Mouse (Mus musculus) megakaryocyte, adult 5-6 weeks (primary cell): ENCODE data around the gene Rpap3. TPM values are rescaled to one million over a fixed set of nuclear protein-coding genes. Genes with fewer than 3 reads are reported as not detected.
A peak's percentile ranks its signal among the peaks of the same experiment; 100 is the strongest.

ENCODE experiments used
- ATAC-seq: 2 replicates; pipeline ENCODE4 v1.8.0; 2016; ENCODE audit warnings: mild to moderate bottlenecking, inconsistent platforms; ENCODE audit not compliant: poor library complexity, severe bottlenecking
- total RNA-seq, 2 experiments: library from RNA; stranded (forward) in 1 of 2; stranded (reverse) in 1 of 2; fragments of 153-499, 151-499 nt in 1 of 2; fragments of 221-1000, 200-1000 nt in 1 of 2; gene quantifications; 2 replicates each; pipeline versions ENCODE4 v1.2.3 to v1.2.4; 2015 to 2017

Rpap3 gene
- total RNA-seq (2015) (6.8 and 7.9 TPM in 2 replicates), total RNA-seq (2017) (10.8 and 12.8 TPM in 2 replicates)

- ATAC-seq: peak; percentile 97
Observed at GRCm38 (mm10) chr15:97705211-97706050, at the start of gene Rpap3. Rpap3 (minus strand) TSS chr15:97705825.

DNA sequence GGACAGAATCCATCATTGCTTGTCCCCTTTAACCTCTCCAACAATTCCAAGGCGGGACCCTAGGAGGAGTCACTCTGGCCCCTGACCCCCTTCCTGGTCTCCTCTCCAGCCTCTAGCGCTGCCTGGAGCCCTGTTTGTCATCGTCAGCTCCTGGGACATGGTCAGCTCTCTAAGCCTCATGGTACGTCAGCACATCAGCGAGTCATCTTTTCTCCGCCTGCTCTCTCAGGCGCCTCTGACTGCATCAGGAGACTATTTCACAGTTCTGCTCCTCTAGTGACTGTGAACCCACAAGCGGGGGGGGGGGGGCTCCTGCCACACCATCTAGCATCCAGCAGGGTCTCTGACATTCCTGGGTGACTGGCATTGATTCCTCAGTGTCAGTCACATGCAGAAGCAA, 49.7 kb upstream of the Rpap3 start:
- ATAC-seq: no peak

DNA sequence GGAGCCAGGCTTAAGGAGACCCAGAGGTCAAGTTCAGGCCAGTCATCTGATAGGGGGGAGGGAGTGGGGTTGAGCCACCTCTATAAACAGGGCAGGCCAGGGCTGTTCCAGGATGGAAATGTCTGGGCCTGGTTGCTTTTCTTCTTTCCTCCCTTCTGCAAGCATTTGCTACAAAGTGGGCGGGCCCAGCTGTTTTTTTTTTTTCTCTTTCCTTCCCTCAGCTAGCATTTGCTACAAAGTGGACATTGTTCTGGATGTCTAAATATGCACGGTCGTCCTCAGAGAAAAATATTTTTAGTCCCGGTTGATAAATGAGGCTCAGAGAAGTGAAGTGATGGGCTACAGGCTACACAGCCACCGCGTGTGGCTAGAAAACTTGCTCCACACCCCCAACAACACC, 48.9 kb upstream of the Rpap3 start:
- ATAC-seq: no peak

DNA sequence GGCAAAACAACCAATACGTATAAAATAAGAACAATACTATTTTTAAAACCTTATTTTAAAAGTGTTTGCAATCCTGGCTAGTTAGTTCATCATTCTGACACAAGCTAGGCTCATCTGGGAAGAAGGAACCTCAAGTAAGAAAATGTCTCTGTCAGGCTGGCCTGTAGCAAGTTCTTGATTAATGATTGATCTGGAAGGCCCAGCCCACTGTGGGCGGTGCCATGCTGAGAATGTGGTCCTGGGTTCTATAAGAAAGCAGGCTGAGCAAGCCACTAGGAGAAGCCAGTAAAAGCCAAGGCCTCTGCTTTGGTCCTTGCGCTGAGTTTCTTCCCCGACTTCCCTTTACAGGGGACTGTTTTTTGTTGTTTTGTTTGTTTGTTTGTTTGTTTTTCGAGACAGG, 46.9 kb upstream of the Rpap3 start:
- no peak for ATAC-seq

DNA sequence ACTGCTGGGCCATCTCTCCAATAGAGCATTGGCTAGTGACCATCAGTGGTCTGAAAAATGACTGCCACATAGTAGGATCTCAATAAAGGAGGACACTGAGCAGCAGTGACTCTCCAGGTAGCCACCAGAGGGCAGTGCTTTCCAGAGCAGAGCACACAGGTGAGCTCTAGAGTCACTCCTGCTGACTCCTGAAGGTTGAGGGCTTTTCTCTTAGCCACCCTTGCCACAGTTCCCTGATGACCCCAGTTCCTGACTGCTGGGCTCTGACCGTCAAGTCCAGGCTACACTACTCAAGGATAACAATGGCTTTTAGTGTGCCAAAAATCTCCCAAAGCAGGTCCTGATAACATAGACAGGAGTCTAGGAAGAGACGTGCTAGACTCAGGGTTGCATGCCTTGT, 46.1 kb upstream of the Rpap3 start:
- peak; percentile 36 for ATAC-seq

DNA sequence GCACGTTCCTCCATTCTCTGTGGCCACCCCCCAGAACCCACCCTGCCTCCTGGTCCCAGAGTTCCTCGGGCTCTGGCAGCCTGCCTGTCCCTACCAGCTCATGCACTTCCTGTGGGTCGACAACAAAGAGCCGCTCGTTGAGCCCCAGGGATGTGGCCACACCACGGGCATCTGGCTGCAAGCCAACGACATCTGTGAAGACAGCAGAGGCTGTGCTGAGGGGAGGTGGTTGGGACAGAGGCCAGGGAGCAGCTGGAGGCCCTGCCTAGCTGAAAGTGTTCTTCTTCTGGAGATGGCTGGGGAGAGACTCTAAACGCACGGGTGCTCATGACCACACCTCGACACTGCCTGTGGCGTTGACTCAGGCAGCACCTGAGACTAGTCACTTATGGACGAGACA, 45.1 kb upstream of the Rpap3 start:
- peak; percentile 78 for ATAC-seq

DNA sequence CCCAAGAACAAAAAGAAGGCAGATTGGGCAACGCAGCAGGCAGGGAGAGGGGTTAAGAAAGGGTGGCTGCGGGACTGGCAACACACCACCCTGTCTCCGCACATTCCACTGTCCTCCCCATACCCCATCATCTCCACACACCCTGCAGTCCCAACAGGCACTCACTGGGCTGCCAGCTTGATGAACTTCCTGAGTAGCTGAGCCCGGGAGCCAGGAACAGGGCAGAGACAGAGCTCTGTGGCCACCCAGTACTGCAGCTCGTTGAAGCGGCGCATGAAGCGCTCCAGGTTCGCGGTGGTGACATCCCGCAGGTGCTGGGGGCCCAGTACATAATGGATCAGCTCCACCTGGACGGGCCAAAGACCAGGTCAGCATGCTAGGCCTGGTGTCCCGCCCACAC, 44.2 kb upstream of the Rpap3 start:
- ATAC-seq: peak; percentile 7; the same call in 1 of the 2 replicates

GRCm38 (mm10) chr15:97749397-97749796, 43.8 kb upstream of the Rpap3 start:
- ATAC-seq: no peak

GRCm38 (mm10) chr15:97748964-97749363, 43.3 kb upstream of the Rpap3 start:
- ATAC-seq: no peak

- no peak for ATAC-seq
Observed at GRCm38 (mm10) chr15:97748309-97748708, 42.7 kb upstream of the Rpap3 start.

GRCm38 (mm10) chr15:97747486-97747885, 41.9 kb upstream of the Rpap3 start:
- ATAC-seq: no peak

- ATAC-seq: no peak
Observed at GRCm38 (mm10) chr15:97746748-97747147, 41.1 kb upstream of the Rpap3 start.

- no peak for ATAC-seq
Observed at GRCm38 (mm10) chr15:97746278-97746677, 40.7 kb upstream of the Rpap3 start.

GRCm38 (mm10) chr15:97745331-97745730, 39.7 kb upstream of the Rpap3 start:
- ATAC-seq: no peak

DNA sequence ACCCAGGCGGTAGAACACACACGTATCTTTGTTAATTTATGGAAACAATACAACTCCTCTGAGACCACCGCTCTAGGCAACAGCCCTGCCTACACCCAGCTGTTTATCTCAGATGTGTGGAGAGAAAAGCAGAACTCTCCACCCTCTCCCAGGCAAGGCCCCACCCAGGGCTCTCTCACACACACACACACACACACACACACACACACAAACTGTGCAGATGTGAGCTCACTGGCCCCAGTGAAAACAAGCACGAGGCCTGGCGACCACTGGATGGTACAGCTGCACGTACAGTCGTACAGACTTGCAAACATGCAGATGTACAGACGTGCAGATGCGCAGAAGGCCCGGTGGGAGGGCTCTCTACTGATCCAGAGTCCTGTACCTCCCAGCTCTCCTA, 39.3 kb upstream of the Rpap3 start:
- ATAC-seq: peak; percentile 59

- ATAC-seq: no peak
Observed at GRCm38 (mm10) chr15:97743961-97744525, 38.4 kb upstream of the Rpap3 start.

GRCm38 (mm10) chr15:97743210-97743609, 37.6 kb upstream of the Rpap3 start:
- ATAC-seq: no peak

- no peak for ATAC-seq
Observed at GRCm38 (mm10) chr15:97742600-97742999, 37.0 kb upstream of the Rpap3 start.

GRCm38 (mm10) chr15:97742074-97742473, 36.4 kb upstream of the Rpap3 start:
- no peak for ATAC-seq

DNA sequence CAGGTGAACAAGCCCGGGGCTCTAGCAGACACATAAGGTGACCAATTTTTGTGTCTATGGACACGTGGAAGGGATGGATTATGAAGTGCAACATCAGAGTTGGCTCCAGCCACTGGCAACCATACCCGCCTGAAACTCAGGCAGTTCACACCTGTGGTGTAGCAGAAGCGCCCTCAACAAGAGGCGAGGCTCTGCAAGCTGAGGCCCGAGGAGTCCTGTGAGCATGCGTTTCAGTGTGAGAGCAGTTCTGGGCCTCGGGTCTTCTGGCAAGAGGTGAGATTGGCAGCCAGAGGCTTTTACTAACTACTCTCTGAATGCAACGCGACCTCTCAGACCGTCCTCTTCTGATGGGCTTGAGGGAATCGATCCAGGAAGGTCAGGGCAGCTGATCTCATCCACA, 36.0 kb upstream of the Rpap3 start:
- no peak for ATAC-seq

- ATAC-seq: no peak
Observed at GRCm38 (mm10) chr15:97740283-97740732, 34.7 kb upstream of the Rpap3 start.

DNA sequence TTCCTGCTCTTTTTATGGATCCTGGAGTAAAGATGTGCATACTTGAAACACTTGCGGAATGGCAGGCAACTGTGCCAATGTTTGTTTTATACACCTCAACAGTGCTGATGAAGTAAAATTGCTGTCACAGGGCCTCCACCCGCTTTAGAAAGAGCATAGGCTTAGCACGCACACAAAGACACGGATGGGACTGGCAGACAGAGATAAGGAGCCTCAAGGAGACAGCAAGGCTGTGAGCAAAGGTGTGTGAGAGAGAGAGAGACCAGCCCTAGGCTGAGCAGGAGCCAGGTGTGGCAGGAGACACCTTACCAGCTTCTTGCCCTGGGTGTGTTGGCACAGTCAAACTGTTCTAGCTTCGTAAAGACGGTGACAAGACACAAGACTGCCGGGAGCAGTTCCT, 33.3 kb upstream of the Rpap3 start:
- ATAC-seq: no peak
